Mouse (Mus musculus): Measurements from ENCODE around the gene Shisa7. TPM values are rescaled to one million over a fixed set of nuclear protein-coding genes. Genes with fewer than 3 reads are reported as not detected.
"Not testable (repeated sequence)": the region's sequence is repeated elsewhere in the genome, so short reads cannot be mapped to it uniquely, and the experiment has no call there.

Shisa7 gene
- total RNA-seq (2021) = under 1 TPM in 1 of 2 experiments, not detected in 1; 0.05 TPM
- long read RNA-seq, experiment 1 = 0 reads
- long read RNA-seq, experiment 2 = 0 reads

DNA sequence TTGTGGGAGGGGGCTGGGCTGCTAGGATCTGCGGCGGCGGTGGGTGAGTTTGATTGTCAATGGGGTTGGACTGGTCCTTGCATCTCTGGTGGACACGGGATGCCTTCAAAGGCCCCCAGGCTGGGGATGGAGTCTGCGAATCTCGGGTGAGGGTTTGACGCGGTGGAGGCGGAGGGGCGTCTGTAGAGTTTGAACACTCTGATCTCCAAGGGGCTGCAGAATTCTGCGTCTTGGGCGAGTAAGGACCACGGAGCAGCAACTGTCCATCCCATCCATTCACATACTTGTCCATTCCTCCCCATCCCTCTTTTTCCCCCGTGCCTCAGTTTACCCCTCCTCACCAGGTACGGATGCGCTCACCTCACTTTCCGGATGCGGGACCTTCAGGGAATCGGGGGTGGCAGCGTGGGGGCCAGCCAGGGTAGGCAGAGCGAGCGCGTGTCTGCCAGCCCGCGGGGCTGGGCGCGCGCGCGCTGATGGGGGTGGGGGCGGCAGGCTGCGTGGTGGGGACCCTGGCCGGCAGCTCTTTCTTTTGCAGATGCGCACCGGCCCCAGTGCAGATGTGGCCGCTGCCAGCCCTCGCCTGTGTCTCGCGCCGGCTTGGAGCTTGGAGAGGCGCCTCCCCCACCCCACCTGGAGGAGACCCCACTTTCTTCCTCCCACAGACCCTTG, at the start of gene Shisa7:
Gene Shisa7, minus strand, starts transcription at position 452 of the 672 bp plus-strand sequence.
- intact Hi-C loops (cut with DNase I) = no loop called here
- no peak for DNase-seq

- no peak for DNase-seq
- intact Hi-C loops (cut with DNase I) = no loop called here
Observed at GRCm38 (mm10) chr7:4886680-4887079, 42.2 kb upstream of the Shisa7 start.

DNA sequence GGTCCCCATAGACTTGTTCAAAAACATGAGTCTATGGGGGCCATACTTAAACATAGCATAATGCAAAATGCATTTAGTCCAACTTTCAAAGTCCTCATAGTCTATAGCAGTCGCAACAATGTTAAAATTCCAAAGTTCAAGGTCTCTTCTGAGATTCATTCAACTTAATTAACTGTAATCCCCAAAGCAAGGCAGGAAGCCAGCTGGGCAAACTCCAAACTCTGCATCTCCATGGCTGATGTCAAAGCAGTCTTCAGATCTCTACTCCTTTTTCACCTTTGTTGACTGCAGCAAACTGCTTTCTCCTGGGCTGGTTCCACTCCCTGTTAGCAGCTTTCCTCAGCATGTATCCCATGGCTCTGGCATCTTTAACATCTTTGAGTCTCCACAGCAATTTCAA, 34.5 kb upstream of the Shisa7 start:
- DNase-seq; intact Hi-C loops (cut with DNase I): not testable (repeated sequence)

DNA sequence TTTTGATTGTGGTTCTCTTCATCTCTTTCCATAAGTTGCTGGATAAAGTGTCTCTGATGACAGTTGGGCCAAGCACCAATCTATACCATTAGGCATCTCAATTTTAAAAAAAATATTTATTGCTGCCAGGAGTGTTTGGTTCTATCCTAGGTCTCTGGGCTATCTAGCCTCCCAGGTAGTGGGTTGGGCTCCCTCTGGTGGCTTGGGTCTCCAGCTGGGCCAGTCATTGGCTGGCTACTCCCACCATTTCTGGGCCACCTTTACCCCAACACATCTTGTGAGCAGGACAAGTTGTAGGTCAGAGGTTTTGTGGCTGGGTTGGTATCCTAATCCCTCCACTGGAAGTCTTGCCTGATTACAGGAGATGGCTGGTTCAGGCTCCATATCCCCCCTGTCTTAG, 33.7 kb upstream of the Shisa7 start:
- DNase-seq = no peak
- intact Hi-C loops (cut with DNase I) = no loop called here

DNA sequence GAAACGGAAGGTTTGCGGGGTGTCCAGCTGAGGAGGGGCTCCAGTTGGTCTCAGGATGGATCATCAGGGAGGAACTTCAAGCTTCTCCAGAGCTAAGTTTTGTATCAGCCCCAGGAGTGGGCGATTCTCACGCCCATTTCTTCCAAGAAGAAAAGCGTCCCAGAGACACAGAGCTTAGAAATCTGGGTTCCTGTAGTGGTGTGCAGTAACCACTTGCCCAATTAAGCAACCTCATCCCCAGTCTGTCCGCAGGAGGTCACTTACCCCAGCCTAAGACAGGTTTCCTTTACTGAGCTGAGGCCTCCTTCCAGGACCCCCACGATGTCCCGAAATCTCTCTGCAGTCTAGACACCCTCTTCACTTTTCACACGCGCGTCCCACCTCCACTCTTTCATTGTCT, 32.7 kb upstream of the Shisa7 start:
- intact Hi-C loops (cut with DNase I) = no loop called here
- DNase-seq = no peak

DNA sequence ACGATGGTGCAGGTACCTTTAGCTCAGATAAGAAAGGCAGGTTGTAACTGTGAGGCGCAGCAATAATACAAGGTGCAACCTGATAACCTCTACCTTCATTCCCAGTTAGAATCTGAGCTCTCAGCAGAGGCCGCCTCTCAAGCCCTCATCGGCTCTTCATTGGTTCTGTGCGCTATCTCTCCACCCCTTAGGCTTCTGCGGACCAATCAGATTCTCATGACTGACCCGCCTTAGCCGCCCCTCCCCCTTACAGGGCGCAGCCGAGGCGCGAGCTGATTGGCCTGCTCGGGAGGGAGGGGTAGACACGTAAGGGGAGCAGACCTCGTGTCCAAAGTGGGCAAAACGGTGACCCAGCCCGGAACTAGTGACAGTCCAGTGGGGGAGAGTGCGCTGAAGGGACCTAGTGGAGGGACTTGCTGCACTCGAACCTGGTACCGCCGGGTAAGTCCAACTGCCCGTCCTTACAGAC, 32.3 kb upstream of the Shisa7 start, which contains the start of gene Isoc2a:
Gene Isoc2a, plus strand, starts transcription at position 401 of the 469 bp plus-strand sequence.
- DNase-seq = peak; percentile 86 to 89
- intact Hi-C loops (cut with DNase I) = no loop called here

DNA sequence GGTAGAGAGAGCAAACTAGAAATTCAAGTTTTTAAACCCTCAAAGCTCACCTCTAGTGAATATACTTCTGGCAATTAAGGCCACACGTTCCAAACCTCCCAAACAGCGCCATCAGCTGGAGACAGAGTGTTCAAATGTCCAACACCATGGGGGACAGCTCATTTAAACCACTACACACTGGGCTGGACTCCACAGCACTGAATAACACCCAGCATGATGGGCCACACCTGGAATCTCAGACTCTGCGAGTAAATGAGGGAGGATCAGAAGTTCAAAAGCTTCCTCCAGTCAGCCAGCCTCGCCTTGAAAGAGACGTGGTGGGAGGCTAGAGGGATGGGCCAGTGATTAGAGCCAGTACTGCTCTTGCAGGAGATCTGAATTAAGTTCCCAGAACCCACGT, 25.6 kb upstream of the Shisa7 start, which contains the start of gene Isoc2b:
Gene Isoc2b, minus strand, starts transcription at position 126 of the 400 bp plus-strand sequence.
- intact Hi-C loops (cut with DNase I) = no loop called here

GRCm38 (mm10) chr7:4866631-4867180, 22.2 kb upstream of the Shisa7 start:
- intact Hi-C loops (cut with DNase I) = loop anchor here (5.0 kb wide), 2 partner anchors 46 to 54 kb away; partner anchors contain the start of gene Ube2s

More for the DNA sequence above, 25.6 kb upstream of the Shisa7 start, which contains the start of gene Isoc2b:
- no peak for DNase-seq

DNA sequence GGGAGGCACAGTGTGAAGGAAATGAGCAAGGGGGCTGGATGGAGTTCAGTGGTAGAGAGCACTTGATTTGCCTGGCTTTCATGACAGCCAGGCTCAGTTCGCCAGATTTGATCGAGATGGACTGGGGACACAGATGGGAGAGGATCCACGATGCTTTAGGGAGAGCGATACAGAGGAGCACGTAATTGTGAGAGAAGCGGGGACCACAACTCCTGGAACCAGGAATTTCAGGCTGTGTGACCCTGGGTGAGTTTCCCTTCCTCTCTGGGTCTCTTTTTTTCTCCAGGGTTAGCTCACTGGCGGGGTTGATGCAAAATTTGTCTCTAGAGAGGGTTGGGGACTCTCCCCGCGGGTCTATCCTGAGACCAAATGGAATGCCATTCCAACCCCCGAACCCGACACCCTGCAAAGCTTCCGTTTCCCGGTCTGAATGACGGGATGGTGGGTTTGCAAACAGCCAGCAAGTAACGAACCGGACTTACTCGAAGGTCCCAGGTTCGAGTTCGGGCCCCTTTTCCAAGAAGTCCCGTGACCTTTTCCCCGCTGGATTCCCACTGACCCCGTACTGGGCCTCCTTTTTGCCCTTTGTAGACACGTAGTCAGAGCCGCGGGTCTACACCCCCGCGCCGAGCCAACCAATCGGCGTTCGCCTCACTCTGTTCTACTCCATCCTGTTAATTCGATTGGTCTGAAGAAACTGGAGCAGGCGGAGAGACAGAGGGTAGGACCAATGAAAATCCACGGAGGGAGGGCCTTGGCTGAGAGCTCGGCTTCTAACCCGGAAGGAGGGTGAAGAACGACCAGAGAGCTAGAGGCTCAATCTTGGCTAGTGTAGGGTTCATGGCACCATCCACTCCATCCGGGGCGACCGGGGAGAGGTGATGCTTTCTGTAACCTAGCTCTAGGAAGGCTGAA, 21.3 kb upstream of the Shisa7 start:
- intact Hi-C loops (cut with DNase I) = loop anchor here (2.0 to 5.0 kb wide), 3 partner anchors 46 to 75 kb away; partner anchors contain the start of gene Ube2s

More at GRCm38 (mm10) chr7:4866631-4867180, 22.2 kb upstream of the Shisa7 start:
- DNase-seq = no peak

GRCm38 (mm10) chr7:4865090-4865489, 20.6 kb upstream of the Shisa7 start:
- DNase-seq = peak in 1 of 2 experiments; percentile 40
- intact Hi-C loops (cut with DNase I) = loop anchor here (2.0 to 5.0 kb wide), 3 partner anchors 47 to 76 kb away; partner anchors contain the start of gene Ube2s

More for the DNA sequence above, 21.3 kb upstream of the Shisa7 start:
- DNase-seq = peak; percentile 94 to 97

GRCm38 (mm10) chr7:4864130-4864845, 19.8 kb upstream of the Shisa7 start:
- intact Hi-C loops (cut with DNase I) = loop anchor here (2.0 kb wide), 1 partner anchor 77 kb away; no protein-coding TSS in a partner anchor
- DNase-seq = no peak

DNA sequence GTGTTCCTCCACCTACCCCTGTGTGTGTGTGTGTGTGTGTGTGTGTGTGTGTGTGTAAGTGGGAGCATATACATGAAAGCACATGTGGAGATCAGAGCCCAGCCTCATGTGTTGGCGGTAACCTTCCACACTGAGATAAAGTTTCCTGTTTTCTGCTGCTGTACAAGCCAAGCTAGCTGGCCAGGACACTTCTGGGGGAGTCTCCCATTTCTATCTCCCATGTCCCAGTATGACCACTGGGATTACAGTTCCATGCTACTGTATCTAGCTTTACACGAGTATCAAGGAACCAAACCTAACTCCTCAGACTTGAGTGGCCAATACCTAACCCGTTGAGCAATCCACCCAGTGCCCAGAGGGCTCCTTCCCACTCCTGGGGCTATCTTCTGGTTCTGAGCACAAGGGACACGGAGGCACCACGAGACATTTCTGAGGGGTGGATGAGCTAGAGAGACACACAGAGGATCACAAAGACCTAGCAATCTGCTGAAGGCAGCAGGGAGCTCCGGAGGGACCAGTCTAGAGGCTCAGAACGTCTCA, 19.1 kb upstream of the Shisa7 start:
- intact Hi-C loops (cut with DNase I) = loop anchor here (2.0 kb wide), 1 partner anchor 77 kb away; no protein-coding TSS in a partner anchor
- DNase-seq = no peak

GRCm38 (mm10) chr7:4863041-4863440, 18.5 kb upstream of the Shisa7 start:
- intact Hi-C loops (cut with DNase I) = no loop called here
- peak; percentile 65 to 67 for DNase-seq

GRCm38 (mm10) chr7:4860926-4861325, 16.4 kb upstream of the Shisa7 start:
- DNase-seq; intact Hi-C loops (cut with DNase I): not testable (repeated sequence)

- intact Hi-C loops (cut with DNase I) = no loop called here
- DNase-seq = no peak
Observed at GRCm38 (mm10) chr7:4859418-4859978, 15.0 kb upstream of the Shisa7 start.

DNA sequence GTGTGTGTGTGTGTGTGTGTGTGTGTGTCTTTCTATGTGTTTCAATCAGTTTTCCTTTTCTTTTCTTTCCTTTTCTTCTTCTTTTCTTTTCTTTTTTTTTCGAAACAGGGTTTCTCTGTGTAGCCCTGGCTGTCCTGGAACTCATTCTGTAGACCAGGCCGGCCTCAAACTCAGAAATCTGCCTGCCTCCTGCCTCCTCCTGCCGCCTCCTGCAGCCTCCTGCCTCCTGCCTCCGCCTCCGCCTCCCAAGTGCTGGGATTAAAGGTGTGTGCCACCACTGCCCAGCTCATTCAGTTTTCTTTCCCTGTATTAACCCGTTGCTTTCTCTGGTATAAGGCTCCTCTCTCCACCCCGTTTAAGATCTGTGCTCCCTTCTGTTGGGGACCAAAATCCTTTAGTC, 12.8 kb upstream of the Shisa7 start:
- intact Hi-C loops (cut with DNase I) = no loop called here
- no peak for DNase-seq

DNA sequence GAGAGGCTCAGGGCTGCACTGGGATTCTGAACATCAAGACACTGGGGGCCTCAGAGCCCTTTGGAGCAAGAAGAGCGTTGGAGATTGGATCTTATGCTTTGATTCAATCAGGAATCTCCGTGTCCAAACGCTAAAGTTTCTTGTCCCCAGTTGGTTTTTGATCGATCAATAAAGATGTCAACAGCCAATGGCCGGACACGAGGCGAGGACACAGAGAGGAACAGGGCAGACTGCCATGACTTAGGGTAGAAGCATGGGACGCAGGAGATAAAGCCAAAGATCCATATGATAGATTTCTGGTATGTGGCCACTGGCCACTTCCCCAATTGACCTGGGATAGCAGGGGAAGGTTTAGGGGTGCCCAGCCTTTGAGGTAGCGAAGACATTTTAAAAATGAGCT, 12.0 kb upstream of the Shisa7 start:
- DNase-seq = no peak
- intact Hi-C loops (cut with DNase I) = no loop called here

GRCm38 (mm10) chr7:4853613-4854012, 9.1 kb upstream of the Shisa7 start:
- no peak for DNase-seq
- intact Hi-C loops (cut with DNase I) = no loop called here

GRCm38 (mm10) chr7:4851315-4851688, 6.8 kb upstream of the Shisa7 start:
- DNase-seq = no peak
- intact Hi-C loops (cut with DNase I) = no loop called here
